Mouse (Mus musculus) neural tube, embryonic 14.5 days (tissue): ENCODE measurements at regions not wholly inside any gene's neighbourhood (a gene's known extent, or its start where the extent isn't known, plus 50 kb on each side); places are given as distances from the start of the nearest gene placed in this dataset.

Experiments
- ATAC-seq: fragments of 200-750 bp; cut with Nextera tagmentation; 2 replicates; pipeline ENCODE4 v1.8.0; 2017; ENCODE audit warnings: low read depth, mild to moderate bottlenecking, moderate TSS enrichment, moderate library complexity
- H3K27ac ChIP-seq: fragments of 300-500 bp; sonication (generic); 2 replicates; pipeline ENCODE4 v1.5.1; 2014; ENCODE audit warnings: low read depth, mild to moderate bottlenecking, control low read depth, low read length, moderate library complexity, mixed read lengths
- H3K27me3 ChIP-seq: fragments of 300-500 bp; sonication (generic); 2 replicates; pipeline ENCODE4 v1.6.1; 2014; ENCODE audit warnings: low read length; ENCODE audit not compliant: control insufficient read depth, insufficient read depth
- H3K36me3 ChIP-seq: fragments of 300-500 bp; sonication (generic); 2 replicates; pipeline ENCODE4 v1.6.1; 2014; ENCODE audit warnings: low read length, mixed read lengths; ENCODE audit not compliant: control insufficient read depth, insufficient read depth
- H3K4me1 ChIP-seq: fragments of 300-500 bp; sonication (generic); 2 replicates; pipeline ENCODE4 v1.6.1; 2014; ENCODE audit warnings: low read length; ENCODE audit not compliant: control insufficient read depth, insufficient read depth
- H3K4me2 ChIP-seq: fragments of 300-500 bp; sonication (generic); 2 replicates; pipeline ENCODE4 v1.6.1; 2014; ENCODE audit warnings: mild to moderate bottlenecking, low read depth, low read length, control low read depth
- H3K4me3 ChIP-seq: fragments of 300-500 bp; sonication (generic); 2 replicates; pipeline ENCODE4 v1.5.1; 2014; ENCODE audit warnings: low read depth, low read length, control low read depth, mixed read lengths
- H3K9ac ChIP-seq: fragments of 300-500 bp; sonication (generic); replicated peaks from 2 replicates; pipeline ENCODE4 v1.6.1; 2014; ENCODE audit warnings: low read depth, mild to moderate bottlenecking, control low read depth, low read length, mixed read lengths
- H3K9me3 ChIP-seq: fragments of 300-500 bp; sonication (generic); 2 replicates; pipeline ENCODE4 v1.6.1; 2016; ENCODE audit warnings: low read length; ENCODE audit not compliant: control insufficient read depth
- WGBS: fragments of 180-500 bp; shearing (Covaris S2); extraction: QIAGEN DNeasy Blood & Tissue Kit; methylation state at CpG from one replicate; pipeline ENCODE4 v1.1.7; 2014; 5-methylcytosine and 5-hydroxymethylcytosine counted together

DNA sequence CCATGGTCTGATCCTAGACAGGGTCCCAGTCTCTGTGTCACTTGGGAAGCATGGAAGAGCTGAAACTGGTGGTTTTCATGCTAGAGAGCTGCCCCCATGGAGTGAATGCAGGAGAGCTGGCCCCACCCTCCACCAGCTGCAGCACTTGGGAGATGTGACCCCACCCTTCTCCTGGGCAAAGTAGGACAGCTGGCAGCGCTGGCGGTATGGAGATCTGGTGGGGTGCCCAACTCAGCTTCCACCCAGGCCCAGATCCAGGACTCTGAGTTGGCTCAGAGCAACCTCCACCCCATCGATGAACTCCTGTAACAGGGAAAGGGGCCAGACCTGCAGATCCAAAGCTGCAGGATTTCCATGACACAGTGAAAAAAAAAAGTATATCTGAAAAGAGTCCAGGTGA, 115.3 kb upstream of the Flrt2 start:
- 92% methylated on average over 3 of the region's 3 CpGs for WGBS
- Histone ChIP-seq H3K9ac (no peak overlapping the region), H3K4me2 (no peak overlapping the region), H3K9me3 (no peaks in the 10 kb centered on the region), H3K27me3 (no peaks in the 10 kb centered on the region), H3K36me3 (no peaks in the 10 kb centered on the region), H3K4me3 (no peak overlapping the region), H3K4me1 (no peaks in the 10 kb centered on the region), H3K27ac (no peak overlapping the region)
- ATAC-seq, result no peak

DNA sequence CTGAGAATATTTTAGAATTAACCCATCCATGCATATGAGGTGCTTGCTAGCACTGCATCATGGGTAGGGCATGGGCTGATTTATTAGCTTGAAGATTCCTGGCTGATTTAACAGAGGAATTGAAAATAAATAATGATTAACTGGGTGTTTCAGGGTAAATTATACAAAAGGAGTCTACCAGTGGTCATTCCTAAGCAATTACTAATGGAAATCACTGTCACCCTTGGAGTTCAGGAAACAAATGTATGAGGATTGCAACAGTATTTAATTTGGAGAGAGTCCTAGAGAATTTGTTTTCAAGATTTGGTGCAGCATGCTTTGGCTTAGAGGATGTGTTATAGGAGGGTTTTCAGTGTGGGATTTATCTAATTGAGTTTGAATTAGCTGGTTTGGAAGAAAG, 103.0 kb upstream of the Flrt2 start:
- no peaks in the 10 kb centered on the region for H3K27me3 ChIP-seq
- H3K4me1 ChIP-seq, result no peaks in the 10 kb centered on the region
- no peak overlapping the region for H3K4me2 ChIP-seq
- H3K9me3 ChIP-seq, result no peaks in the 10 kb centered on the region
- no peak for ATAC-seq
- no peak overlapping the region for H3K9ac ChIP-seq
- H3K4me3 ChIP-seq, result no peak overlapping the region
- H3K36me3 ChIP-seq, result no peaks in the 10 kb centered on the region
- no peak overlapping the region for H3K27ac ChIP-seq

DNA sequence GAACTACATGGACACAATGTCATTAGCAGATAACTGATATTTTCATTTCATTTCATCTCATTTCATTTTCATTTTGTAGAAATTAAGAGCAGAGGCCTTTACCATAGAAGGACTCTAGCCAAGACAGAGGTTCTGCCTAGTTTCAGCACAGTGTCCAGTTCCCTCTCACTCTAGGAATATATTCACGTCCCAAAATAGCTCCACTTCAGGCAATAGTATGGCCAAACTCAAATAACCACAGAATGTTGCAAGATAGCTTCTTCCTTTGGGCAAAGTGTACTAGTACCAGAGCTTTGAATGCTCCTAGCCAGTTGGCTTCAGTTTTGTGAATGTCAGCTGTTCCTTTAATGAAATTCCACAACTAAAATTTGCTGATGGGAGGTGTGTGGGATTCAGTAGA, 72.7 kb upstream of the Flrt2 start:
- Histone ChIP-seq H3K9me3 (no peaks in the 10 kb centered on the region), H3K9ac (no peak overlapping the region), H3K4me3 (no peak overlapping the region), H3K4me1 (no peaks in the 10 kb centered on the region), H3K4me2 (no peak overlapping the region), H3K36me3 (no peaks in the 10 kb centered on the region), H3K27me3 (no peaks in the 10 kb centered on the region), H3K27ac (no peak overlapping the region)
- no peak for ATAC-seq
- WGBS, result 79% methylated on average over 1 of the region's 1 CpGs

DNA sequence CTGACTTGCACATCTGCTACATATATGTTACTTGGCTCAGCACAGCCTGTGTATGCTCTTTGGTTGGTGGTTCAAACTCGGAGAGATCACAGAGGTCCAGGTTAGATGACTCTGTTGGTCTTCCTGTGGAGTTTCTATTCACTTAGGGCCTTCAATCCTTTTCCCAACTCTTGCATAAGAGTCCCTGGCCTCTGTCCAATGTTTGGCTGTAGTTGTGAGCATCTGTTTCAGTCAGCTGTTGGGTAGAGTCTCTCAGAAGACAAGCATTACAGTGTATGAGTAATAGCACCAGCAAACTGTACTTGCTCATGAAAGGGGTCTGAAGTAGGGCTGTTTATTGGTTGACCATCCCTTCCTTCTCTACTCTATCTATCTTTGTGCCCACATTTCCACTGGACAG, 61.0 kb upstream of the Flrt2 start:
- Histone ChIP-seq H3K4me3 (no peak overlapping the region), H3K27me3 (no peaks in the 10 kb centered on the region), H3K4me1 (no peaks in the 10 kb centered on the region), H3K9ac (no peak overlapping the region), H3K9me3 (no peaks in the 10 kb centered on the region), H3K4me2 (no peak overlapping the region), H3K27ac (no peak overlapping the region), H3K36me3 (no peaks in the 10 kb centered on the region)
- WGBS, result 78% methylated on average over 1 of the region's 1 CpGs
- ATAC-seq, result no peak

GRCm38 (mm10) chr12:95636647-95637046, 55.4 kb upstream of the Flrt2 start:
- Histone ChIP-seq H3K36me3 (no peaks in the 10 kb centered on the region), H3K4me1 (no peaks in the 10 kb centered on the region), H3K4me3 (no peak overlapping the region), H3K9ac (no peak overlapping the region), H3K27ac (no peak overlapping the region), H3K4me2 (no peak overlapping the region), H3K9me3 (no peaks in the 10 kb centered on the region), H3K27me3 (no peaks in the 10 kb centered on the region)
- no peak for ATAC-seq

DNA sequence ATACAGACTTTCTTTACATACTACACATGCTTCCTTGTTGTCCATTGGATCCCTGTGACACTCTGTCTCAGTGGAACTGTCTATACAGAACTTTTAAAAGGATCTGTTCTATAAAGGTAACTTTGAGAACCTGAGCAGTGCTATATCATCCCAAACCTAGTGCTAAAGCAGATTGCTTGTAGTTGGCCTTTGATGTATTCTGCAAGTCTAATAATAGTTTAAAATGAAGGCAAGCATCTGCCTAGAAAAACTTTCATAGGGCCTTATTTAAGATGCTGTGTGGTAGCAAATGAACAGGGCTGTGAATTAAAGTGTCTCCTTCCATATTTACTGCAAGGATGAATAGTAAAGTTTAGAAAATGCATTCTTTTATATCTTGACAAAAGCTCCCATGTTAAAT, 52.1 kb upstream of the Flrt2 start:
- H3K27ac ChIP-seq, result no peak overlapping the region
- H3K9me3 ChIP-seq, result no peaks in the 10 kb centered on the region
- no peak overlapping the region for H3K4me2 ChIP-seq
- H3K9ac ChIP-seq, result no peak overlapping the region
- H3K27me3 ChIP-seq, result no peaks in the 10 kb centered on the region
- no peaks in the 10 kb centered on the region for H3K36me3 ChIP-seq
- no peak for ATAC-seq
- no peaks in the 10 kb centered on the region for H3K4me1 ChIP-seq
- H3K4me3 ChIP-seq, result no peak overlapping the region

- H3K9me3 ChIP-seq, result no peaks in the 10 kb centered on the region
- H3K9ac ChIP-seq, result no peak overlapping the region
- no peak overlapping the region for H3K4me3 ChIP-seq
- H3K4me1 ChIP-seq, result no peaks in the 10 kb centered on the region
- H3K27me3 ChIP-seq, result no peaks in the 10 kb centered on the region
- no peaks in the 10 kb centered on the region for H3K36me3 ChIP-seq
- ATAC-seq, result no peak
- H3K4me2 ChIP-seq, result no peak overlapping the region
- H3K27ac ChIP-seq, result no peak overlapping the region
Observed at GRCm38 (mm10) chr12:95641628-95642027, 50.4 kb upstream of the Flrt2 start.
